Mouse (Mus musculus): ENCODE measurements around the gene Camkk2.

The Camkk2 gene

GRCm38 (mm10) chr5:122736761-122737160 lies 42.4 kb downstream of the Camkk2 start:
- DNase-seq (ENCODE audit: low spot score in 2 of 2) = no peak

GRCm38 (mm10) chr5:122735853-122736252 lies 43.4 kb downstream of the Camkk2 start:
- DNase-seq (ENCODE audit: low spot score in 2 of 2) = no peak

GRCm38 (mm10) chr5:122733881-122734280 lies 45.3 kb downstream of the Camkk2 start:
- DNase-seq (ENCODE audit: low spot score in 2 of 2) = no peak

- DNase-seq (ENCODE audit: low spot score in 2 of 2) = no peak
Measured at GRCm38 (mm10) chr5:122731991-122732673, 47.1 kb downstream of the Camkk2 start.

GRCm38 (mm10) chr5:122731321-122731720 lies 47.9 kb downstream of the Camkk2 start:
- peak; percentile 56 for DNase-seq (ENCODE audit: low spot score in 2 of 2)

- DNase-seq (ENCODE audit: low spot score in 2 of 2) = no peak
Measured at GRCm38 (mm10) chr5:122730776-122731175, 48.4 kb downstream of the Camkk2 start.

GRCm38 (mm10) chr5:122727096-122727495 lies 52.1 kb downstream of the Camkk2 start:
- no peak for DNase-seq (ENCODE audit: low spot score in 2 of 2)

- no peak for DNase-seq (ENCODE audit: low spot score in 2 of 2)
Measured at GRCm38 (mm10) chr5:122726595-122726994, 52.6 kb downstream of the Camkk2 start.

- peak; percentile 32 to 57 for DNase-seq (ENCODE audit: low spot score in 2 of 2)
Measured at GRCm38 (mm10) chr5:122726068-122726467, 53.1 kb downstream of the Camkk2 start.

- no peak for DNase-seq (ENCODE audit: low spot score in 2 of 2)
Measured at GRCm38 (mm10) chr5:122725453-122725852, 53.8 kb downstream of the Camkk2 start.

- no peak for DNase-seq (ENCODE audit: low spot score in 2 of 2)
Measured at GRCm38 (mm10) chr5:122719168-122719567, 60.0 kb downstream of the Camkk2 start.

GRCm38 (mm10) chr5:122718400-122718799 lies 60.8 kb downstream of the Camkk2 start:
- no peak for DNase-seq (ENCODE audit: low spot score in 2 of 2)

GRCm38 (mm10) chr5:122716793-122717192 lies 62.4 kb downstream of the Camkk2 start:
- no peak for DNase-seq (ENCODE audit: low spot score in 2 of 2)

GRCm38 (mm10) chr5:122715723-122716122 lies 63.5 kb downstream of the Camkk2 start:
- DNase-seq (ENCODE audit: low spot score in 2 of 2) = no peak

- no peak for DNase-seq (ENCODE audit: low spot score in 2 of 2)
Measured at GRCm38 (mm10) chr5:122708819-122709218, 70.4 kb downstream of the Camkk2 start.

- peak; percentile 73 for DNase-seq (ENCODE audit: low spot score in 2 of 2)
Measured at GRCm38 (mm10) chr5:122707276-122708181, 71.7 kb downstream of the Camkk2 start, which contains the start of gene P2rx4. Gene P2rx4 (plus strand): TSS chr5:122707544.

GRCm38 (mm10) chr5:122706917-122707275 lies 72.3 kb downstream of the Camkk2 start:
- no peak for DNase-seq (ENCODE audit: low spot score in 2 of 2)

- no peak for DNase-seq (ENCODE audit: low spot score in 2 of 2)
Measured at GRCm38 (mm10) chr5:122705174-122705573, 74.0 kb downstream of the Camkk2 start.

- no peak for DNase-seq (ENCODE audit: low spot score in 2 of 2)
Measured at GRCm38 (mm10) chr5:122704571-122704970, 74.6 kb downstream of the Camkk2 start.

GRCm38 (mm10) chr5:122703574-122703973 lies 75.6 kb downstream of the Camkk2 start:
- no peak for DNase-seq (ENCODE audit: low spot score in 2 of 2)

GRCm38 (mm10) chr5:122702156-122702555 lies 77.1 kb downstream of the Camkk2 start:
- DNase-seq (ENCODE audit: low spot score in 2 of 2) = no peak

- no peak for DNase-seq (ENCODE audit: low spot score in 2 of 2)
Measured at GRCm38 (mm10) chr5:122700837-122701212, 78.4 kb downstream of the Camkk2 start.
